Mouse (Mus musculus): Measurements from ENCODE around the gene Foxn1. TPM values are rescaled to one million over a fixed set of nuclear protein-coding genes. Genes with fewer than 3 reads are reported as not detected.

The Foxn1 gene
- total and polyA plus RNA-seq, 2 experiments from 2014 or later, result not detected

- TF ChIP-seq EP300 (IDR thresholded peaks at IDR 0.05; ENCODE audit: low read depth) (no peak), CTCF (IDR thresholded peaks at IDR 0.05; ENCODE audit: low read depth) (no peak)
- Histone ChIP-seq H3K36me3 (replicated peaks; ENCODE audit: control insufficient read depth, insufficient read depth, low read length) (no peaks in the 10 kb centered on the region), H3K9me3 (replicated peaks; ENCODE audit: control insufficient read depth, low read length) (no peaks in the 10 kb centered on the region), H3K4me1 (ENCODE audit: control insufficient read depth, insufficient read depth) (no peaks in the 10 kb centered on the region), H3K27ac (ENCODE audit: low read depth) (no peak overlapping the region), H3K9ac (replicated peaks; ENCODE audit: low read depth, low read length) (no peak overlapping the region), H3K27me3 (ENCODE audit: control insufficient read depth, insufficient read depth, low read length) (0 out of 2 replicates have a peak, but pooled peaks cover 10% of the 10 kb centered on the region), H3K4me2 (ENCODE audit: low read depth, low read length) (no peak overlapping the region), H3K4me3 (ENCODE audit: low read depth, low read length) (no peak overlapping the region)
- DNase-seq (ENCODE audit: low spot score) (no peak), ATAC-seq (ENCODE audit: insufficient read depth, low read depth) (no peak)
- 46% methylated on average over 7 of the region's 8 CpGs for WGBS
These were observed 22.3 kb downstream of the Foxn1 start for GRCm38 (mm10) chr11:78364103-78364502.

- Histone ChIP-seq H3K36me3 (replicated peaks; ENCODE audit: control insufficient read depth, insufficient read depth, low read length) (no peaks in the 10 kb centered on the region), H3K9ac (replicated peaks; ENCODE audit: low read depth, low read length) (no peak overlapping the region), H3K9me3 (replicated peaks; ENCODE audit: control insufficient read depth, low read length) (no peaks in the 10 kb centered on the region), H3K27me3 (ENCODE audit: control insufficient read depth, insufficient read depth, low read length) (0 out of 2 replicates have a peak, but pooled peaks cover 10% of the 10 kb centered on the region), H3K4me1 (ENCODE audit: control insufficient read depth, insufficient read depth) (no peaks in the 10 kb centered on the region), H3K4me3 (ENCODE audit: low read depth, low read length) (no peak overlapping the region), H3K27ac (ENCODE audit: low read depth) (no peak overlapping the region), H3K4me2 (ENCODE audit: low read depth, low read length) (no peak overlapping the region)
- WGBS, result 71% methylated on average over 13 of the region's 13 CpGs
- ATAC-seq (ENCODE audit: insufficient read depth, low read depth) (no peak), DNase-seq (ENCODE audit: low spot score) (no peak)
- TF ChIP-seq CTCF (IDR thresholded peaks at IDR 0.05; ENCODE audit: low read depth), result no peak
- no peak for TF ChIP-seq EP300 (IDR thresholded peaks at IDR 0.05; ENCODE audit: low read depth)
These were observed 22.9 kb downstream of the Foxn1 start for GRCm38 (mm10) chr11:78363309-78364007.

GRCm38 (mm10) chr11:78360789-78361131 lies 25.6 kb downstream of the Foxn1 start:
- 64% methylated on average over 2 of the region's 2 CpGs for WGBS
- no peaks in the 10 kb centered on the region for H3K36me3 ChIP-seq (replicated peaks; ENCODE audit: control insufficient read depth, insufficient read depth, low read length)
- H3K27ac ChIP-seq (ENCODE audit: low read depth), result no peak overlapping the region
- H3K9me3 ChIP-seq (replicated peaks; ENCODE audit: control insufficient read depth, low read length), result no peaks in the 10 kb centered on the region
- DNase-seq (ENCODE audit: low spot score) (no peak), ATAC-seq (ENCODE audit: insufficient read depth, low read depth) (no peak)
- H3K4me2 ChIP-seq (ENCODE audit: low read depth, low read length), result no peak overlapping the region
- TF ChIP-seq EP300 (IDR thresholded peaks at IDR 0.05; ENCODE audit: low read depth), result no peak
- TF ChIP-seq CTCF (IDR thresholded peaks at IDR 0.05; ENCODE audit: low read depth), result no peak
- no peaks in the 10 kb centered on the region for H3K4me1 ChIP-seq (ENCODE audit: control insufficient read depth, insufficient read depth)
- no peak overlapping the region for H3K4me3 ChIP-seq (ENCODE audit: low read depth, low read length)
- H3K9ac ChIP-seq (replicated peaks; ENCODE audit: low read depth, low read length), result no peak overlapping the region
- H3K27me3 ChIP-seq (ENCODE audit: control insufficient read depth, insufficient read depth, low read length), result 0 out of 2 replicates have a peak, but pooled peaks cover 4% of the 10 kb centered on the region

GRCm38 (mm10) chr11:78360125-78360788 lies 26.1 kb downstream of the Foxn1 start:
- 10% methylated on average over 13 of the region's 13 CpGs for WGBS
- TF ChIP-seq CTCF (IDR thresholded peaks at IDR 0.05; ENCODE audit: low read depth) (peak; percentile 71), EP300 (IDR thresholded peaks at IDR 0.05; ENCODE audit: low read depth) (no peak)
- ATAC-seq (ENCODE audit: insufficient read depth, low read depth) (0 out of 2 replicates have a peak, but pooled peaks have one; percentile 45), DNase-seq (ENCODE audit: low spot score) (peak; percentile 71)
- Histone ChIP-seq H3K4me2 (ENCODE audit: low read depth, low read length) (peak overlapping the region; percentile 59), H3K27ac (ENCODE audit: low read depth) (no peak overlapping the region), H3K9me3 (replicated peaks; ENCODE audit: control insufficient read depth, low read length) (no peaks in the 10 kb centered on the region), H3K9ac (replicated peaks; ENCODE audit: low read depth, low read length) (no peak overlapping the region), H3K36me3 (replicated peaks; ENCODE audit: control insufficient read depth, insufficient read depth, low read length) (no peaks in the 10 kb centered on the region), H3K4me1 (ENCODE audit: control insufficient read depth, insufficient read depth) (no peaks in the 10 kb centered on the region), H3K27me3 (ENCODE audit: control insufficient read depth, insufficient read depth, low read length) (0 out of 2 replicates have a peak, but pooled peaks cover 4% of the 10 kb centered on the region), H3K4me3 (ENCODE audit: low read depth, low read length) (peak overlapping the region; percentile 33)

- Histone ChIP-seq H3K36me3 (replicated peaks; ENCODE audit: control insufficient read depth, insufficient read depth, low read length) (no peaks in the 10 kb centered on the region), H3K9me3 (replicated peaks; ENCODE audit: control insufficient read depth, low read length) (no peaks in the 10 kb centered on the region), H3K27ac (ENCODE audit: low read depth) (no peak overlapping the region), H3K9ac (replicated peaks; ENCODE audit: low read depth, low read length) (no peak overlapping the region), H3K4me1 (ENCODE audit: control insufficient read depth, insufficient read depth) (no peaks in the 10 kb centered on the region), H3K4me2 (ENCODE audit: low read depth, low read length) (no peak overlapping the region), H3K27me3 (ENCODE audit: control insufficient read depth, insufficient read depth, low read length) (no peaks in the 10 kb centered on the region), H3K4me3 (ENCODE audit: low read depth, low read length) (no peak overlapping the region)
- ATAC-seq (ENCODE audit: insufficient read depth, low read depth) (no peak), DNase-seq (ENCODE audit: low spot score) (no peak)
- WGBS, result 17% methylated on average over 22 of the region's 22 CpGs
- peak; percentile 29 for TF ChIP-seq CTCF (IDR thresholded peaks at IDR 0.05; ENCODE audit: low read depth)
- no peak for TF ChIP-seq EP300 (IDR thresholded peaks at IDR 0.05; ENCODE audit: low read depth)
These were observed 27.9 kb downstream of the Foxn1 start for GRCm38 (mm10) chr11:78358330-78359007.
